Mouse (Mus musculus) heart, postnatal 36 days (tissue): Measurements from ENCODE around the gene Snx33. TPM values are rescaled to one million over a fixed set of nuclear protein-coding genes. Genes with fewer than 3 reads are reported as not detected.
"Not testable (repeated sequence)": the region's sequence is repeated elsewhere in the genome, so short reads cannot be mapped to it uniquely, and the experiment has no call there.

ENCODE experiments used
- DNase-seq, 2 experiments: peaks; one replicate each; pipeline ENCODE4 v3.0.0; 2021 to 2022
- intact Hi-C: fragments of 180-260 bp; cut with DNase I; formaldehyde crosslinking; loops from one replicate; pipeline ENCODE4 v1.15.1; 2025
- total RNA-seq, 2 experiments: library from RNA; stranded (reverse); gene quantifications; 2 replicates each; pipeline ENCODE4 v1.2.3; 2021

Snx33 gene
- total RNA-seq: 10 to 100 TPM; 10.0 to 11.1 TPM

DNA sequence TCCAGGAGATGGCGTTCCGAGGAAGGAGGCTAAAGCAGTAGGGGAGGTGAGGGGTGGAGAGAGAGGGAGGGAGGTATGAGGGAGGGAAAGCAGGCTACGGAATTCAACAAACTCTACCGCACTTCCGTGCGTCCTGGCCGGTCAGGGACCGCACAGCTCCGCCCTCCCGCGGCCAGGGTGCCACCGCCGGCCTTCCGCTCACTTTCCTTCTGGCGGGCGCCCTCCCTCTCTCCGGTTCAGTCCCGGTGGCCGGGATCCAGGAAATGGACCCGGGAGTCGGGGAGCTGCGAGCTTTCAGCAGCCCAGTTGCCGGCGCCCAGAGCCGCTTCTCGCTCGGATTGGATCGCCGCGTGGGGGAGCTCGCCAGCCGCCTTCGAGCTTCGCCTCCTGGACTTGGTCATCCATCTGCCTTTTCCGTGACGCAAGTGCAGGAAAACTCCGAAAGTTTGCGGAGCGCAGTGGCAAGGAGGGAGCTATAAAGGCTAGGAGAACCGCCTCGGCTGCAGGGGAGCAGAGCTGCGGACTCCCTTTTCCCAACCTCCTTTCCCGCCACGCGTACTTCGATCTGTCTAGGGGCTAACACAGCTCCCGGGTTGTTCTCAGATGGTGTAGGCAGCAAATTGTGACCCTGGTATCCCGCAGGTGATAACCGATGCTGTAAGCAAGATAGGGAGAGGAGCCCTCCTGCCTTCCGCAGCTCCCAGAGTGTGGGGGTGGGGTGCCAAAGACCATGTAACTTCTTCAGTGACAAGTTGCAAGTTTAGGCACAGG lies at the start of gene Snx33:
Gene Snx33, minus strand, starts transcription at position 331 of the 771 bp plus-strand sequence.
- DNase-seq: peak; percentile 95 to 97
- intact Hi-C loops: loop anchor here (1.0 to 2.0 kb wide), 2 partner anchors 23 to 203 kb away; partner anchors contain the start of gene Snupn

DNA sequence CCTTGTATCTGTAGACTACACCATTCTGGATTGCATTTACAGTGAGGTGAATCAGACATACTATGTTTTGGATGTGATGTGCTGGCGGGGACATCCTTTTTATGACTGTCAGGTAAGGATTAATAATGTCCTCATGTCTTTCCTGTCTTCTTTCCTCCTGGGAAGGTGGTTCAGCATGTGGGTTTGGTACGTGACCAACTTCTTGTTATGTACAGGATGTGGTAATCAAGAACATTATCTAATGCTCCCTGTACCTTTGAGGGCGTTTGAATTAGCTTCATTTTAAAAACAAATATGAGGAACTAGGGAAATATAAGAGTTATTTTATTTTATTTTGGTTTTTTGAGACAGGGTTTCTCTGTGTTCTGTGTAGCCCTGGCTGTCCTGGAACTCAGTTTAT lies 47.0 kb upstream of the Snx33 start:
- intact Hi-C loops: no loop called here
- no peak for DNase-seq

DNA sequence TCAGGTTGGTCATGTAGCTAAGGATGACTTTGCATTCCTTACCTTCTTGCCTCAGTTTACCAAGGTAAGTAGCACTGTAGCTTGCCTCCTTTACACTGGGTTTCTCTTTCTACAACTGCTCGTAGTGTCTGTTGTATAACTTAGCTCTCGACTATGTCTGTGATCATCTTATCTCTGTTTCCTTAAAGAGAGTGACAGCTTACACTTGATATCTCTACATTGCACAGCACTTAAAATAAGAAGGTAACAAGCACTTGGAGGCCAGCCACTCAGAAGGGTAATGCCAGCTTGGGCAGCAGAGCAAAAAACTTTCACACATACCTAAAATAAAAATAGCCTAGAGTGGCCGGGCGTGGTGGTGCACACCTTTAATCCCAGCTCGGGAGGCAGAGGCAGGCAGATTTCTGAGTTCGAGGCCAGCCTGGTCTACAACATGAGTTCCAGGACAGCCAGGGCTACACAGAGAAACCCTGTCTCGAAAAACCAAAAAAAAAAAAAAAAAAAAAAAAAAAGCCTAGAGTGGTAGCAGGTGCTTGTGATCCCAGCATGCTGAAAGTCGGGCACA lies 45.9 kb upstream of the Snx33 start:
- no peak for DNase-seq
- intact Hi-C loops: no loop called here

DNA sequence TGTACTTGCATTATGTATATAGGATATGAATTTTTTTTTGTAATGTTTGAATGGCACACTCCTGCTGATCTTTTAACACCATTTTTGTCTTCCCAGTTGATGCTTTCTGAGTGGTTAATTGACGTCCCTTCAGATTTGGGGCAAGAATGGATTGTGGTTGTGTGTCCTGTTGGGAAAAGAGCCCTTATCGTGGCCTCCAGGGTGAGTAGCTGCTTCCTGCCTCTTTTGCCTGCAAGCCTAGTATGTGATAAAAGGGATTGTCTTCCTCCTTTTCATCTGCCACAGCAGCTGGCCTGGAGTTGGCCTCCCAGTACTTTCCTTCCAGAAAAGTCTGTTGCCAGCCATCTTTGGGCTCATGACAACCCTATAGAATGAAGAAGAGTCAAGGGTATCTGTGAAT lies 42.0 kb upstream of the Snx33 start:
- DNase-seq: no peak
- intact Hi-C loops: no loop called here

DNA sequence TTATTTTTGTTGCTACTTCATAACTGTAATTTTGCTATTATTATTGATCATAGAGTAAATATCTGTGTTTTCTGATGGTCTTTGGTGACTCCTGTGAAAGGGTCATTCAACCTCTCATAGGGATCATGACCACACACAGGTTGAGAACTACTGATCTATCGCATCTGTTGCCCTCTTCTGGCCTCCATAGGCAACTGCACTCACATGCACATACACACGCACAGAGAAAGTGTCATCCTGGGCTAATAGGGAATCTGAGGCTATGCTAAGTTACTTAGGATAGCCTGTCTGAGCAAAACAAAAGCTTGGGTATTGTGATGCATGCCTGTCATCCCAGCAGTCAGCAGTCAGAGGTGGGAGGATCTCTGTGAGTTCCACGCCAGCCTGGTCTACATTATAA lies 33.4 kb upstream of the Snx33 start:
- intact Hi-C loops: no loop called here
- no peak for DNase-seq

DNA sequence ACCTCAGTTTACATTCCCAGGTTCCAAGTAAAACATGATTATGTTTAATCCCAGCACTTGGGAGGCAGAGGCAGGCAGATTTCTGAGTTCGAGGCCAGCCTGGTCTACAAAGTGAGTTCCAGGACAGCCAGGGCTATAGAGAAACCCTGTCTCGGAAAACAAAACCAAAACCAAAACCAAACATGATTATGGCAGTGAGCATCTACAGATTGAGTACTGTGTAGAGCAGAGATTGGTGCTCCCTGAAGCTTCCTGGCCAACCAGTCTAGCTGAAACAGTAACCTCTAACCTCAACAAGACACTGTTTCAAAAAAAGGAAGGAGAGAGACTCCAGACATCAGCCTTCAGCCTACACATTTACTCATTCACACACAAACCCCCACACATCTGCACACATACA lies 30.5 kb upstream of the Snx33 start:
- no peak for DNase-seq
- intact Hi-C loops: no loop called here

DNA sequence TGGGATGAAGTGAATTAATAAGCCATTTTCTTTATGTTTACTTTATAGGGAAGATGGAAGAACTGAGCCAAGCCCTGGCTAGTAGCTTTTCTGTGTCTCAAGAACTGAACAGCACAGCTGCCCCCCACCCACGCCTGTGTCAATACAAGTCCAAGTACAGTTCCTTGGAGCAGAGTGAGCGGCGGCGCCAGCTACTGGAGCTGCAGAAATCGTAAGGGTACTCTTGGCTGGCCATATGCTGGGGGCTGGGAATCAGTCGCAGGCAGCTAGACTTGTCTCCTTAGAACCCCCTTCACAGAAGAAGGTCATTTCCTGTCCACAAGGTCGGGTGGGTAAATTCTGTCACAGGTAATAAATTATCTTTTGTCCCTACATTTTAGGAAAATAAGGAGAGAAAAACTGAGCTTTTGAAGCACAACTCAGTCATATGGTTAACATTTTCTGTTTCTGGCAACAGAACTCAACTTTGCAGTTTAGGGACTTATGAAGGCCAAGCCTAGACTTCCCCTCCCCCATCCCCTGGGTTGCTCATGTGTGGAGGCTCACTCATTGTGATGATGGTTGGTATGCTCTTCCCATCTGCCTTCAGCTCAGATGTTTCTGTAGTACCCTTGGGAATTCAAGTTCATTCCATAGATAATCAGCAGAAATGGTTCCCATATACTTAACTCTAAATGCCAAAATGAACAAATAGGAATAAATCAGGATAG lies 28.9 kb upstream of the Snx33 start:
- intact Hi-C loops: no loop called here
- no peak for DNase-seq

DNA sequence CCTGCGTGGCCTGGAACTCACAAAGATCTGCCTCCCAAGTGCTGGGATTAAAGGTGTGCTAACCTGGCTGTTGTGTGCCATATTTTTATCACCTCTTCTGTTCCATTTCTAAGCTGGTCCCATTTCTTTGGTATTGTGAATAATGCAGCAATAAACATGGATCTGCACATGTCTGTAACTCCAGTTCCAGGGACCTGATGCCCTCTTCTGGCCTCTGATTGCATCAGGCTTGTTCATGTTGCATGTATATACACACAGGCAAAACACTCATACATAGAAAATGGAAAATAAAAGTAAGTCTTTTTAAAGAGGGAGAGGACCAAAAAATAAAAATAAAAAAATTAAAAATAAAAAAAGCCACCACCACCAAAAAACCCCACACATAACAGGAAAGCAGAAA lies 25.4 kb upstream of the Snx33 start:
- DNase-seq: no peak
- intact Hi-C loops: no loop called here

DNA sequence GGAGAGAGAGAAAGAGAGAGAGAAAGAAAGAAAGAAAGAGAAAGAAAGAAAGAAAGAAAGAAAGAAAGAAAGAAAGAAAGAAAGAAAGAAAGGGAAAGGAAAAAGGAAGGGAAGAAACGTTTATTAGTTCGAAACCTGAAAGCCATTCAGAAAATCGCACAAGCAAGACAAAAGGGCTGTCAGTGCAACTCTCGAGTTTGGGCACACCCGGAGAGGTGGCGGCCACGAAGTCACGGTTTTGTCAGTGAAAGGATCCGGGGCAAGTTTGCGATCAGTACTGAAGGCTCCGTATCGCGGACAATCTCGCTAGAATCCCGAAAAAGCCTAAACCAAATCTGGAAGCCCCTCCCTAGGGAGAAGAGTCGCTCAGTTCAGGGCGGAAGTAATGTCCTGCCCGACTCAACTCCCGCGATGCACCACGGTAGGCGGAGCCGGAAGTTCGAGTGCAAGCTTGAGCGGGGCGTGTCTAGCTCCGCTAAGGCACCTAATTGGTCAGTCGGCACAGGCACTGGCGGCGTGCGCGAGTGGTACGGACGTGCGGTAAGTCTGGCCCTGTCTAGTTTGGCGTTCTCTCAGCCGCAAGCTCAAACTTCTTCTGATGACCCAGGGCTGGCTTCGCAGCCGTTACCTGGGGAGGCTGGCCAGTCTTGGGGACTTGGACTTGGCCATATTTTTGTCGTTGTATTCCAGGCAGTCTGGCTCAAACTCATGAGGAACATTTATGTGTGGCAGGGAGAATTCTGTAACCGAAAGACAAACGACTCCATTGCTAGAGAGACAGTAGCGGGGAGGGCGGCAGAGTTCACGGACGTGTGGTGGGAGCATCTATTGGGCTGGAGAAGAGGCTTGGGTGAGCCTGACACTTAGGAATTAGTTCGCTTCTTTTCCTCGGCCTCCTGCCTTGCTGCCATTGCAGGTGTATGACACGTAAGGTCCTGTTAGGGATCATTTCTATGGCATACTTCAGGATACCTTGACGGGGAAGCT lies 22.5 kb upstream of the Snx33 start, which contains the start of gene Snupn:
Gene Snupn, plus strand, starts transcription at position 465 of the 987 bp plus-strand sequence.
- DNase-seq: peak; percentile 97 to 98
- intact Hi-C loops: loop anchor here (1.0 to 2.0 kb wide), 4 partner anchors 12 to 60 kb away; partner anchors contain the start of genes Ptpn9 and Snx33

DNA sequence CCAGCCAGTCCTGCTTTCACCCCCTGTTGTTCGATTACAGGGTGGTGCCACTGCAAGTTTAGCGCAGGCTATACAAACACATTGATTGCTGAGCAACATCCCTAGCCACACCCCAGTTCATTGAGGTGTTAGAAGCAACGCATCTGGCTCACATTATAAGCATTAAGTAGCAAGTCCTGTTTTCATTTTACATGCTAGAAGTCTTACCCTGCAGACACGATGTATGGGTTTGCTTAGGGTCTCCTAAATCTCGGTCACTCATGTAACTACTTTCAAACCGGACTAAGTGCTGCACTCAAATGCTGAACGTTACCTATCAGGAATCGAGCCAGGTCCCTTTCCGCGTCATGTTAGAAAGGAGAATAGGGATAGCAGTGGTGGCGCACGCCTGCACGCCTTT lies 21.6 kb upstream of the Snx33 start:
- intact Hi-C loops: loop anchor here (1.0 to 5.0 kb wide), 6 partner anchors 11 to 181 kb away; partner anchors contain the start of genes Man2c1, Ptpn9 and Snx33
- DNase-seq: no peak

DNA sequence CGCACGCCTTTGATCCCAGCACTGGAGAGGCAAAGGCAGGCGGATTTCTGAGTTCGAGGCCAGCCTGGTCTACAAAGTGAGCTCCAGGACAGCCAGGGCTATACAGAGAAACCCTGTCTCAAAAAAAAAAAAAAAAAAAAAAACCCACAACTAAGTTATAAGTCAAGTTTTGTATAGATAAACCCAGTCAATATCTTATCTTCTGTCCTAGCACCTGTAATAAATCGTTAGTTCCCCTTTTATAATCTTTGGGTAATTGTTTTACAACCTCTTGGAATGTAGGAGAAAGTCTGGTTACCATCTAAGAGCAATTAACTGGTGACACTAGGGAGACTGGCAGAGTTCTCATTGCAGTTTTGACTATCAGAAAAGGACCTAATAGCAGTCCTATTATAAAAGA lies 20.5 kb upstream of the Snx33 start:
- intact Hi-C loops: loop anchor here (2.0 to 5.0 kb wide), 2 partner anchors 89 to 182 kb away; partner anchors contain the start of gene Man2c1
- not testable (repeated sequence) for DNase-seq

DNA sequence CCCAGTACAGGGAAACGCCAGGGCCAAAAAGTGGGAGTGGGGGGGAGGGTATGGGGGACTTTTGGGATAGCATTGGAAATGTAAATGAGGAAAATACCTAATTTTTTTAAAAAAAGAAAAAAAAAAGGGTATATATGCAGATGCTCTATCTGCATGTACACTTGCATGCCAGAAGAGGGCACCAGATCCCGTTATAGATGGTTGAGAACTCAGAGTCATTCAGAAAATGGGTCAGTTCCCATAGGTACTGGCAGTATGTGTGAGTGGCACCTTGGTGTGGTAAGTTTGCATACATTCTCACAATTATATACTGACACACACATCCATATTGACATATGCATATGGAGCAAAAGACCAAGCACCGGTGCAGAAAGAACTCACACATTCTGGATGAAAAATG lies 19.3 kb upstream of the Snx33 start:
- intact Hi-C loops: loop anchor here (5.0 kb wide), 1 partner anchor 90 kb away; no protein-coding TSS in a partner anchor
- peak; percentile 38 to 50 for DNase-seq

DNA sequence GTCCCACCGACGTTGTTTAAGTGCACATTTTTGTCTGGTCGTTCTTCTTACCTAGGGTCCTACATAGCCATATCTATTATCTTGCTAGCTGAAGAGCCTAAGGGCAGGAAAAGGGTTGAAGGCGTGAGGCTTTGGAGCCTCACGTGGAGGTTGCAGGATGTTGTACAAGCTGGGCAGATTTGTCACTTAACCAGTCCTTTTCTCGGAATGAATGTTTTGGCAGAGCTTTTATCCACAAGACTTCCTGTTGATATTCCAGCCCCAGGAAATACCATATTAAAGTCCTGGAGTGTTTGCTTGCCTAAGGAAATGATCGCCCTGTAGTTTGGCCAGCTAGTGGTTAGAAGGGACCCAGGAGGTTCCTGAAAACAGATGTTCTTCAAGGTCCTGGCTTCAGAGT lies 10.2 kb upstream of the Snx33 start:
- DNase-seq: peak in 1 of 2 experiments; percentile 39
- intact Hi-C loops: loop anchor here (1.0 to 5.0 kb wide), 2 partner anchors 12 to 59 kb away; partner anchors contain the start of gene Snupn

DNA sequence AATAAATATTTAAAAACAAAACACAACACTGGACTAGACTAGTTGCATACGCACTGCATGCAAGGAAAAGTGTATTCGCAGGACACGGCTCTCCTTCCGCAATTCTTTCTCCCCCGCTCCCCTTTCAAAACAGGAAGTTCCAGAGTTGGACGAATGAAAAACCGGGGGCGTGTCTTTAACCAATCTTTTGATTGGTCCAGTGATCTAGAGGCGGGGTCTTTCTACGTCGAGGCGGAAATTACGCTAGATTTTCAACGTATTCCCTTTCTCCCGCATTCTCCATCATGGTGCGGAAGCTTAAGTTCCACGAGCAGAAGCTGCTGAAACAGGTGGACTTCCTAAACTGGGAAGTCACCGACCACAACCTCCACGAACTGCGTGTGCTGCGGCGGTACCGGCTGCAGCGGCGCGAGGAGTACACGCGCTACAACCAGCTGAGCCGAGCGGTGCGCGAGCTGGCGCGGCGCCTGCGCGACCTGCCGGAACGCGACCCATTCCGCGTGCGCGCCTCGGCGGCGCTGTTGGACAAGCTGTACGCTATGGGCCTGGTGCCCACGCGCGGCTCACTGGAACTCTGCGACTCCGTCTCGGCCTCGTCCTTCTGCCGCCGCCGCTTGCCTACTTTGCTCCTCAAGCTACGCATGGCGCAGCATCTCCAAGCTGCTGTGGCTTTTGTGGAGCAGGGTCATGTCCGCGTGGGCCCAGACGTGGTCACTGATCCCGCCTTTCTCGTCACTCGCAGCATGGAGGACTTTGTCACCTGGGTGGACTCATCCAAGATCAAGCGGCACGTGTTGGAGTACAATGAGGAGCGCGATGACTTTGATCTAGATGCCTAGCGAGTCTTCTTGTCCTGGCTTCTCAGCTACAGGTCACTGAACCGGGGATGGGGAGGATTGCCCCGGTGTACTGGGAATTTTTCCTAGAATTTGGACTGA lies 9.3 kb upstream of the Snx33 start, which contains the start of gene Imp3:
Gene Imp3, plus strand, starts transcription at position 253 of the 938 bp plus-strand sequence.
- intact Hi-C loops: loop anchor here (1.0 to 5.0 kb wide), 2 partner anchors 13 to 60 kb away; partner anchors contain the start of gene Snupn
- peak; percentile 82 to 91 for DNase-seq

DNA sequence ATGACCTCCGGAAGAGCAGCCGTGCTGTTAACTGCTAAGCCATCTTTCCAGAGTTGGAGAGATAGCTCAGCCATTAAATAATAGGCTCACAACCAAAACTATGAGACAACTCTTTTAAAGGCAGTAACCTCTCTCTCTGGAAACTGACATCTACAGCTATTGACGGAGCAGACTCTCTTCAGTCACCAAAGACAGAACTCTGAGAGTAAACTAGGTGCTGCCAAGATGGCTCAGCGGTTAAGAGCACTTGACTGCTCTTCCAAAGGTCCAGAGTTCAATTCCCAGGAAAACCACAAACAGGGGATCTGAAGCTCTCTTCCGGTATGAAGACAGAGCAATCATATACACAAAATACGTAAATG lies 8.7 kb upstream of the Snx33 start:
- intact Hi-C loops: loop anchor here (5.0 kb wide), 1 partner anchor 60 kb away; no protein-coding TSS in a partner anchor
- no peak for DNase-seq

DNA sequence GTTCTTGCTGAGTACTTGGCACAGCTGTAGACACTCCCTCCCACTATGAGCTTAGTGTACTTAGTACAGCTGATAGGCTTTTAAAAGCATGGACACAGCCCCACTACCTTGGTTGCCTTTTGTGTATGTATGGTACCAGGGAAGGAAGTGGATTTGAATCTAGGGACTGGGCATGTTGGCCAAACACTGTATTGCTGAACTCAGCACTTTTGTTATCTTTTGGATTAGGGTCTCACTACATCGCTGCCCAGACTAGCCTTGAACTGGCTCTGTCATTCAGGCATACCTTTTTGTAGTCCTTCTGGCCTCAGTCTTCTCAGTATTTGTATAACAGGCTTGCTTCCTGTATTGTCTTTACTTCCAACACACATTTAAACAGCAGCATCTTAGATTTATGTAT lies 2.4 kb upstream of the Snx33 start:
- no peak for DNase-seq
- intact Hi-C loops: no loop called here

DNA sequence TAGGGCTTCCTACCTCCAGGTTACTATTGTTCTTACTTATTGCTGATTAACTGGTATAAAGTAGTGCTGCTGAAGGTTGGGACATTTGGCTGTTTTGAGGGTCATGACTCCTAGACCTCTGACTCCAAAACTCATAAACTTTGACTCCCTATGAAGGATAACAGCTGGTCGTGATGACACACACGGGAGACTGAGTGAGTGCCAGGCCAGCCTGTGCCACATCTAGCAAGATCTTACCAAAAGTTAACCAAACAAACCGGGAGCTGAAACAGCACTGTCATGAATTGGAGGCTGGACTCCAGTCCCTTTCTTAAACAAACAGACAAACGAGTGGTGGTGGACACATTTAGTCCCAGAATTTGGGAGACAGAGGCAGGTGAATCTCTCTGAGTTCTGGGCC lies 1.3 kb upstream of the Snx33 start:
- intact Hi-C loops: loop anchor here (2.0 kb wide), 1 partner anchor 21 kb away; the partner anchor contains the start of gene Snupn
- DNase-seq: no peak

DNA sequence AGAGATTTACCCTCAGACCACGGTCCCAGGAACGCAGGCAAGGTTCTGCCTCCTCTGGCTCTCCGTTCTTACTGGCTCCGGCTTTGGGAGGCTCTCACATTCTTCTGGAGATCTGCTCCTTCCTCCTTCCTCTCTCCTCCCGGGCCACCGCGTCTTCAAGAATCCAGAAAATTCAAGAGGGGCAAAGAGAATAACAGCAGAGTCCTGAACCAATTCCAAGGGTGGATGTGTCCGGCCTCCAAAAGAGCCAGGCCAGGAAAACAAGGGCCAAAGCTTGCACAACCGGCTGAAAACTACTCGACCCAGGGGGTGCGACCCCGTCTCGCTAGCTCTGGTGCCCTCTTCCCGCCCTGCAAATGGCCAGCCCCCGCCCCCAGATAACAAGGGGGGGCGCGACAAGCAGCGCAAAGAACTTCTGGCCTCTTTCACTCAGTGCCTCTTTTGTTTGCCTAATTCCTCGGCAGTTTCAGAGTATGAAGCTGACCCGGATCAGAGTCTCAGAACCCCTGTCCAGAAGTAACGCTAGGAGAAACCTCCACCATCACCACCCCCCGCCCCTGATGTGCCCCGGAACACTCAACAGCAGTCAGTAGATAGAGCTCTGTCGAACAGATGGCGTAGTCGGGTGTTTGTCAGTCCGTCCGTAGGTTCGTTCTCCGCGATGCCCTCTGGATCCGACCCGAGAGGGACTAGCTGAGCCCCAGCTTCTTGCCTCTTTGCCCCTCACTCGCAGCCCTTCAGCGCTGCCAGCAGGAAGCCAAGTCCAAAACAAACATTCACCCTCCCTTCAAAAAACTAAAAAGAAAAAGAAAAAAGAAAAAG lies 769 bp downstream of the Snx33 start:
- intact Hi-C loops: loop anchor here (1.0 to 2.0 kb wide), 3 partner anchors 23 to 204 kb away; partner anchors contain the start of gene Snupn

More for the DNA sequence above, 769 bp downstream of the Snx33 start:
- peak; percentile 59 to 71 for DNase-seq
